Mouse (Mus musculus): ENCODE data around the gene Nudt19. TPM values are rescaled to one million over a fixed set of nuclear protein-coding genes. Genes with fewer than 3 reads are reported as not detected.

The Nudt19 gene
- polyA plus RNA-seq, 1 experiment = 112 TPM

Other genes starting within 250 kb of the Nudt19 start
- 5.5 and 7.3 TPM in 2 replicates for gene Gpatch1, start 237.9 kb downstream of the Nudt19 start, polyA plus RNA-seq (2012; ENCODE audit: insufficient read depth, insufficient read length, missing spikeins)
- 2.0 and 3.6 TPM in 2 replicates for gene Rhpn2, start 222.1 kb downstream of the Nudt19 start, polyA plus RNA-seq (2012; ENCODE audit: insufficient read depth, insufficient read length, missing spikeins)
- 2.6 and 3.3 TPM in 2 replicates for gene Faap24, start 159.5 kb downstream of the Nudt19 start, polyA plus RNA-seq (2012; ENCODE audit: insufficient read depth, insufficient read length, missing spikeins)
- 7.0 and 15.1 TPM in 2 replicates for gene Cep89, start 159.3 kb downstream of the Nudt19 start, polyA plus RNA-seq (2012; ENCODE audit: insufficient read depth, insufficient read length, missing spikeins)
- not detected in 2 replicates for gene Slc7a9, start 107.5 kb downstream of the Nudt19 start, polyA plus RNA-seq (2012; ENCODE audit: insufficient read depth, insufficient read length, missing spikeins)
- gene Tdrd12, start 18.6 kb downstream of the Nudt19 start, polyA plus RNA-seq (2012; ENCODE audit: insufficient read depth, insufficient read length, missing spikeins) = not detected in 2 replicates
- gene Rgs9bp, start 29.3 kb upstream of the Nudt19 start, polyA plus RNA-seq (2012; ENCODE audit: insufficient read depth, insufficient read length, missing spikeins) = 0.16 TPM in 1 of 2 replicates, not detected in the other
- 14.2 and 24.0 TPM in 2 replicates for gene Ankrd27, start 29.9 kb upstream of the Nudt19 start, polyA plus RNA-seq (2012; ENCODE audit: insufficient read depth, insufficient read length, missing spikeins)
- gene Pdcd5, start 91.2 kb upstream of the Nudt19 start, polyA plus RNA-seq (2012; ENCODE audit: insufficient read depth, insufficient read length, missing spikeins) = 142 and 150 TPM in 2 replicates
- 0.75 and 1.5 TPM in 2 replicates for gene Dpy19l3, start 198.2 kb upstream of the Nudt19 start, polyA plus RNA-seq (2012; ENCODE audit: insufficient read depth, insufficient read length, missing spikeins)
- 3.8 TPM in 2 replicates for gene Zfp507, start 246.7 kb upstream of the Nudt19 start, polyA plus RNA-seq (2012; ENCODE audit: insufficient read depth, insufficient read length, missing spikeins)

Measured in brown adipose tissue, adult 24 weeks (tissue).